Mouse (Mus musculus) intestine, embryonic 14.5 days (tissue): ENCODE measurements around the gene Dpm1. TPM values are rescaled to one million over a fixed set of nuclear protein-coding genes. Genes with fewer than 3 reads are reported as not detected.

Experiments used
- ATAC-seq: fragments of 200-750 bp; cut with Nextera tagmentation; replicated peaks from 2 replicates; pipeline ENCODE4 v1.8.0; 2017; ENCODE audit warnings: low read depth, moderate number of reproducible peaks, moderate TSS enrichment, moderate library complexity; ENCODE audit not compliant: low FRiP score, low TSS enrichment
- DNase-seq: peaks from one replicate; pipeline ENCODE4 v3.0.0-alpha.2; 2018; ENCODE audit warnings: low spot score
- H3K27ac ChIP-seq: fragments of 300-500 bp; sonication (generic); 2 replicates; pipeline ENCODE4 v1.5.1; 2014; ENCODE audit warnings: low read depth, mild to moderate bottlenecking, control low read depth
- H3K27me3 ChIP-seq: fragments of 300-500 bp; sonication (generic); replicated peaks from 2 replicates; pipeline ENCODE4 v1.6.1; 2014; ENCODE audit warnings: low read length, control low read depth; ENCODE audit not compliant: control insufficient read depth, insufficient read depth
- H3K36me3 ChIP-seq: fragments of 300-500 bp; sonication (generic); 2 replicates; pipeline ENCODE4 v1.6.1; 2014; ENCODE audit warnings: low read length, control low read depth; ENCODE audit not compliant: control insufficient read depth, insufficient read depth
- H3K4me1 ChIP-seq: fragments of 300-500 bp; sonication (generic); replicated peaks from 2 replicates; pipeline ENCODE4 v1.6.1; 2014; ENCODE audit warnings: low read length, control low read depth, mixed read lengths; ENCODE audit not compliant: control insufficient read depth, insufficient read depth
- H3K4me2 ChIP-seq: fragments of 300-500 bp; sonication (generic); 2 replicates; pipeline ENCODE4 v1.6.1; 2014; ENCODE audit warnings: low read length
- H3K4me3 ChIP-seq: fragments of 300-500 bp; sonication (generic); 2 replicates; pipeline ENCODE4 v1.5.1; 2014; ENCODE audit warnings: low read depth, low read length, control low read depth, mixed read lengths
- H3K9ac ChIP-seq: fragments of 300-500 bp; sonication (generic); 2 replicates; pipeline ENCODE4 v1.6.1; 2014; ENCODE audit warnings: mild to moderate bottlenecking, low read length
- H3K9me3 ChIP-seq: fragments of 300-500 bp; sonication (generic); 2 replicates; pipeline ENCODE4 v1.6.1; 2016; ENCODE audit warnings: low read length, control low read depth; ENCODE audit not compliant: control insufficient read depth
- WGBS: fragments of 180-500 bp; shearing (Covaris S2); extraction: QIAGEN DNeasy Blood & Tissue Kit; methylation state at CpG from one replicate; pipeline ENCODE4 v1.1.7; 2014; 5-methylcytosine and 5-hydroxymethylcytosine counted together
- polyA plus RNA-seq: library from polyadenylated mRNA; unstranded; fragments of >200 nt; fragmentation: Nextera tagmentation; extraction: Ambion mirVana; gene quantifications from 2 replicates; pipeline ENCODE4 v1.2.1, GENCODE M21; 2014

Gene Dpm1
- polyA plus RNA-seq, 1 experiment from 2014 or later = 76.4 TPM

GRCm38 (mm10) chr2:168206725-168207644 is 23.4 kb downstream of the Dpm1 start, which contains the start of gene Adnp:
Gene Adnp, minus strand, starts transcription at chr2:168207112.
- H3K36me3 ChIP-seq = peaks cover 51% of the 10 kb centered on the region

DNA sequence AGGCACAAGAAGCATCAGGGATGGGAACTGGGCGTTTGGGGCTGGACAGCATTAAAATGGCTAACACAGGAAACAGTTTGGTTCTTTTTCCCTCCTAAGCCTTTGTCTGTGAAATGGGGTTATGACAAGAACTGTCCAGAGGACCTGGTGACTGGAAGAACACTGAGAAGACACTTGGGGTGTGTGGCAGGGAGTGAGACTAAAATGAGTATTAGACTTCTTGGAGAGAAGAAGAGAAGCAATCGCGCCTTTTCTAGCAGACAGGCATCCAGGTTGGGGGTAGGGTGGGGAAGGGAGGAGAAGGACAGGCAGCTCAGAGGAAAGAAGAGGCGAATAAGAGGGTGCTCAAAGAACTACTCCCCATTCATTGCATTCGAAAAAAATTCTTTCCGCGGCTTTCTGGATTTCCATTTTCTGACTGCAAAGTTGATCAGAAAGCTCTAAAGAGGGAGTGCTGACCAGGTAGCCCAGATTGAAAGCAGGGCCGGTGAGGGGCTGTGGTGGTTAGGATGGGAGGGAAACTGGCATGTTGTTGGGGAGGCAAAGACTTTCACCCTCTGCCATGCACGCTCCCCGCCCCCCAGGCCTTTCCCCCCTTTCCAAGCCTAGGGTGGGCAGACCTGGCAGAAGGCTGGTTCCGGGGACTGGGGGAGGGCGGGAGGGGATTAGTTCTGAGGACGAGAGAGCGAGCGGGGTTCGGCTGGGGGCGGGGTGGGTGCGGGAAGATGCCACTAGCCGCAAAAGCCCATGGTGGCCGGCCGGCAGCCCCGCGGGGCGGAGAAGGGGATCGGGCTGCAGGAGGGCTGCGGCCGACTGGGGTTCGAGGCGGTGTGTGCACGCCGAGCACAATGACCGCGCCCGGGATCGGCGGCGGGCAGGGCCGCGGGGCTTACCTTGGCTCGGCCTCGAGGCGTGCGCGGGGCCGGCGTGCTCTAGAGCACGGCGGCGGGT is 24.4 kb downstream of the Dpm1 start:
- no peaks in the 10 kb centered on the region for H3K27me3 ChIP-seq
- peak overlapping the region; percentile 99 for H3K4me3 ChIP-seq
- H3K4me2 ChIP-seq = peak overlapping the region; percentile 88
- peak; percentile 76 for DNase-seq
- H3K9ac ChIP-seq = peak overlapping the region; percentile 100
- peak overlapping the region; percentile 99 for H3K27ac ChIP-seq
- H3K4me1 ChIP-seq = peaks cover 11% of the 10 kb centered on the region
- ATAC-seq = peak; percentile 38
- no peaks in the 10 kb centered on the region for H3K9me3 ChIP-seq
- peaks cover 47% of the 10 kb centered on the region for H3K36me3 ChIP-seq
- WGBS = under 1% methylated on average over 38 of the region's 49 CpGs

More at GRCm38 (mm10) chr2:168206725-168207644, 23.4 kb downstream of the Dpm1 start, which contains the start of gene Adnp:
- peak within 1 kb of the TSS; percentile 99 for H3K4me3 ChIP-seq
- 1% methylated on average over 46 of the region's 89 CpGs for WGBS
- no peaks in the 10 kb centered on the region for H3K9me3 ChIP-seq
- peaks cover 8% of the 10 kb centered on the region; the same call in 1 of the 2 replicates for H3K4me1 ChIP-seq
- peak within 1 kb of the TSS; percentile 88 for H3K4me2 ChIP-seq
- H3K27me3 ChIP-seq = no peaks in the 10 kb centered on the region
- DNase-seq (peak; percentile 99), ATAC-seq (peak; percentile 92)
- peak within 1 kb of the TSS; percentile 99 for H3K27ac ChIP-seq
- H3K9ac ChIP-seq = peak within 1 kb of the TSS; percentile 100

DNA sequence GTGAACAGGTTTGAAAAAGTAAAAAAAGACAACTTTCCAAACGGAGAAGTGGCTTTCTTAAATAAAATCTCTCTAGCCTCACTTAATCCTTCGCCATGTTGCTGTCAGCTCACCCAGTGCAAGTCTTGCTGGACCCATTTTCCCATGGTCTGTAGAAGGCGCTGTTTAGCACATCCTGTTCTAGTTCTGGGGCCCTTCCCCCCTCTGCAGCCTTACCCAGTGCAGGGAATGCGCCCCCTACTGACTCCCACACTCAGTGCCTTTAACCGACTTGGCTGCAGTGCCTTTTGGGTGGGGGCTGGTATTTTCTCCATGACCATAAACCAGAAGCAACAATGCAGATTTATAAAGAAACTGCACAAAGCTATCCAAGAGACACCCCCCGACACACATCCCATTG is 25.1 kb downstream of the Dpm1 start:
- H3K36me3 ChIP-seq = peaks cover 44% of the 10 kb centered on the region
- H3K27me3 ChIP-seq = no peaks in the 10 kb centered on the region
- peak; percentile 95 for DNase-seq
- peak overlapping the region; percentile 88 for H3K4me2 ChIP-seq
- WGBS = 5% methylated on average over 6 of the region's 6 CpGs
- H3K27ac ChIP-seq = peak overlapping the region; percentile 99; the same call in 1 of the 2 replicates
- peak overlapping the region; percentile 100 for H3K9ac ChIP-seq
- peaks cover 15% of the 10 kb centered on the region for H3K4me1 ChIP-seq
- H3K4me3 ChIP-seq = peak overlapping the region; percentile 99
- no peaks in the 10 kb centered on the region for H3K9me3 ChIP-seq
- ATAC-seq = no peak

- no peak overlapping the region for H3K27ac ChIP-seq
- H3K4me3 ChIP-seq = peak overlapping the region; percentile 99
- DNase-seq (no peak), ATAC-seq (no peak)
- H3K9ac ChIP-seq = peak overlapping the region; percentile 100; the same call in 1 of the 2 replicates
- no peaks in the 10 kb centered on the region for H3K27me3 ChIP-seq
- H3K4me1 ChIP-seq = peaks cover 19% of the 10 kb centered on the region
- H3K4me2 ChIP-seq = peak overlapping the region; percentile 88
- WGBS = 78% methylated on average over 8 of the region's 8 CpGs
- H3K36me3 ChIP-seq = peaks cover 38% of the 10 kb centered on the region
- H3K9me3 ChIP-seq = no peaks in the 10 kb centered on the region
Observed at GRCm38 (mm10) chr2:168204476-168204999, 25.9 kb downstream of the Dpm1 start.

GRCm38 (mm10) chr2:168200014-168200691 is 30.2 kb downstream of the Dpm1 start:
- Histone ChIP-seq H3K4me3 (no peak overlapping the region), H3K9ac (no peak overlapping the region), H3K9me3 (no peaks in the 10 kb centered on the region), H3K4me2 (no peak overlapping the region), H3K27ac (no peak overlapping the region), H3K27me3 (no peaks in the 10 kb centered on the region), H3K4me1 (peaks cover 36% of the 10 kb centered on the region), H3K36me3 (peaks cover 43% of the 10 kb centered on the region)
- 76% methylated on average over 5 of the region's 5 CpGs for WGBS
- DNase-seq (no peak), ATAC-seq (no peak)

GRCm38 (mm10) chr2:168199476-168199875 is 30.9 kb downstream of the Dpm1 start:
- no peak overlapping the region for H3K4me3 ChIP-seq
- ATAC-seq (no peak), DNase-seq (no peak)
- WGBS = 89% methylated on average over 4 of the region's 4 CpGs
- H3K4me2 ChIP-seq = no peak overlapping the region
- no peak overlapping the region for H3K9ac ChIP-seq
- no peak overlapping the region for H3K27ac ChIP-seq
- H3K27me3 ChIP-seq = no peaks in the 10 kb centered on the region
- H3K36me3 ChIP-seq = peaks cover 45% of the 10 kb centered on the region
- H3K4me1 ChIP-seq = peaks cover 37% of the 10 kb centered on the region
- H3K9me3 ChIP-seq = no peaks in the 10 kb centered on the region

DNA sequence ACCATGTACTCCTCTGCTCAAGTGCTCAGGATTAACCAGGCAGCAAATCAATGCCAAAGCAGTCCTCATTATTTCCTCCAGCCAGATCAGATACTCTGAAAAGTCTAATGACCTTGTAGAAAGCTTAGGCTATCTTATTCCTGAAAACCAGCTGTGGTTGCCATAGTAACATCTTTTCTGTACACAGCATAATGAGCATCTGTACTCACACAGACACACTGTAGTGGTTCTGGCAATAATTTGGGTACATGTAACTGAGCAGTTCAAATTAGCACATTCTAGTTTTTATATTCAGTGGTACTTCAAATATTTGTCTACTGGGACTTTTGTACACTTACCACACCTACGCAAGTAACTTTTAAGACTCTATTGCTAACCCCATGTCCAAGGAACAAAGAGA is 32.0 kb downstream of the Dpm1 start:
- no peak overlapping the region for H3K27ac ChIP-seq
- H3K36me3 ChIP-seq = peaks cover 39% of the 10 kb centered on the region
- H3K9ac ChIP-seq = no peak overlapping the region
- ATAC-seq (no peak), DNase-seq (no peak)
- WGBS = 77% methylated on average over 1 of the region's 1 CpGs
- no peak overlapping the region for H3K4me2 ChIP-seq
- no peak overlapping the region for H3K4me3 ChIP-seq
- peaks cover 35% of the 10 kb centered on the region for H3K4me1 ChIP-seq
- H3K9me3 ChIP-seq = no peaks in the 10 kb centered on the region
- no peaks in the 10 kb centered on the region for H3K27me3 ChIP-seq
